Mouse (Mus musculus) lung, postnatal 0 days (tissue): ENCODE data around the gene Olfr141.

Experiments used
- CTCF ChIP-seq: IDR thresholded peaks from 2 replicates; pipeline ENCODE4 v1.5.1; 2016; ENCODE audit warnings: antibody characterized with exemption, mild to moderate bottlenecking
- EP300 ChIP-seq: IDR thresholded peaks from 2 replicates; pipeline ENCODE4 v1.6.1; 2016; ENCODE audit warnings: antibody characterized with exemption, mild to moderate bottlenecking, control low read depth

GRCm38 (mm10) chr2:86782179-86782578 lies 27.6 kb downstream of the Olfr141 start, which contains the start of gene Olfr1093:
- TF ChIP-seq CTCF, result no peak
- no peak for TF ChIP-seq EP300
